Mouse (Mus musculus) lung, adult 2 months (tissue): Measurements from ENCODE around the gene Igsf9b.

Source experiments
- CTCF ChIP-seq: fragments of 200-500 bp; IDR thresholded peaks from 2 replicates; pipeline ENCODE4 v1.5.1; 2011; ENCODE audit warnings: mild to moderate bottlenecking, low read length, control low read depth; ENCODE audit not compliant: insufficient read depth
- POLR2A ChIP-seq: fragments of 200-500 bp; IDR thresholded peaks from 2 replicates; pipeline ENCODE4 v1.6.1; 2011; ENCODE audit warnings: low read depth, mild to moderate bottlenecking, control low read depth, low read length, borderline replicate concordance; ENCODE audit errors: extremely low read depth

- no peak for TF ChIP-seq CTCF
- no peak for TF ChIP-seq POLR2A
Measured at GRCm38 (mm10) chr9:27300698-27301097, 1.7 kb downstream of the Igsf9b start.
